Mouse (Mus musculus): ENCODE results near the gene Gm13283. TPM values are rescaled to one million over a fixed set of nuclear protein-coding genes. Genes with fewer than 3 reads are reported as not detected.
"Not testable (repeated sequence)": the region's sequence is repeated elsewhere in the genome, so short reads cannot be mapped to it uniquely, and the experiment has no call there.

Gene Gm13283
- polyA plus RNA-seq, 1 experiment from 2014 or later = not detected

DNA sequence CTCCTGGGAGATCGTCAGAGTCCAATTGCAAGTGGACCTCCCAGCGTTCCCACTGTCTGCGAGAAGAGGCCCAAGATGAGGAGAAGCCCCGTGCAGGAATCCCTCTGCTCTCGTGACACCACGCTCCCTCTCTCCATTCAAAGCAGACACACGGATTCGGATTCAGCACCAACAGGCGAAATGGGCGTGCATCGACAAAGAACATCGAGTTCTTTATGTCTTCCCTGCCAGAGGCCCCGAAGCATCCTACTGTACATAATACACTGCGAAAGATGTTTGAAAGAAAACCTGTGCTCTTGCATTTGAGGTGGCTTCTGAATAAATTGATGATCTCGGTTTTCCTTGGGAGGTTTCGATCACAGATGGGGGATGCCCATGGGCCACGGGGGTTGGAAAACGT is 20.4 kb downstream of the Gm13283 start:
- not testable (repeated sequence) for H3K36me3 ChIP-seq (ENCODE audit: control insufficient read depth, insufficient read depth, low read length); H3K27me3 ChIP-seq (ENCODE audit: control insufficient read depth, insufficient read depth, low read length); H3K27ac ChIP-seq (replicated peaks; ENCODE audit: low read depth, low read length); H3K4me3 ChIP-seq (replicated peaks; ENCODE audit: low read depth, low read length); H3K9me3 ChIP-seq (ENCODE audit: control insufficient read depth, low read length); ATAC-seq (ENCODE audit: low FRiP score, low TSS enrichment); H3K9ac ChIP-seq (replicated peaks; ENCODE audit: low read length); H3K4me2 ChIP-seq (ENCODE audit: low read length); H3K4me1 ChIP-seq (ENCODE audit: control insufficient read depth, insufficient read depth, low read length); DNase-seq
- WGBS = 47% methylated on average over 16 of the region's 18 CpGs

DNA sequence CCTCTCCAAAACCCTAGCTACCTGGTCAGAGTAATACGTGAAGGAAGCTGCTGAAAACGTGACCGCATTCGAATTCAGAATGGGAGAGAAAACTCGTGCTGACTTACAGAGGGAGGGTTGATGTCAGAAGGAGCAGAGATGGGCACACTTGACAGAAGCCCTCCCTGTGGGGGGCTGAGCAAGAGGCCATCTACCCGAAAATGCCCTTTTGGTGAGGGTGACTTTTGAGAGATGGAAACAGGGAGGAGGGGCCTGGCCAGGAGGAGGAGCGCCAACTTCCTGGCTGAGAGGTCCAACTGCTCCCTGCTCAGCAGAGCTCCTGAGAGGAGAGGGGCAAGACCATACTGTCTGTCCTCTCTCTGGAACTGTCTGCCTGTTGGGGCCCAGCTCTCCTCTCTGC is 21.9 kb downstream of the Gm13283 start, which contains the start of gene Ifnz:
Ifnz (plus strand) TSS at position 301 of the 400 bp plus-strand sequence.
- ATAC-seq (ENCODE audit: low FRiP score, low TSS enrichment); H3K36me3 ChIP-seq (ENCODE audit: control insufficient read depth, insufficient read depth, low read length); H3K9me3 ChIP-seq (ENCODE audit: control insufficient read depth, low read length); H3K9ac ChIP-seq (replicated peaks; ENCODE audit: low read length); H3K4me1 ChIP-seq (ENCODE audit: control insufficient read depth, insufficient read depth, low read length); H3K27ac ChIP-seq (replicated peaks; ENCODE audit: low read depth, low read length); H3K27me3 ChIP-seq (ENCODE audit: control insufficient read depth, insufficient read depth, low read length); H3K4me3 ChIP-seq (replicated peaks; ENCODE audit: low read depth, low read length); DNase-seq: not testable (repeated sequence)
- H3K4me2 ChIP-seq (ENCODE audit: low read length) = 0 out of 2 replicates have a peak within 1 kb of the TSS, but pooled peaks have one; percentile 27
- 25% methylated on average over 4 of the region's 7 CpGs for WGBS

DNA sequence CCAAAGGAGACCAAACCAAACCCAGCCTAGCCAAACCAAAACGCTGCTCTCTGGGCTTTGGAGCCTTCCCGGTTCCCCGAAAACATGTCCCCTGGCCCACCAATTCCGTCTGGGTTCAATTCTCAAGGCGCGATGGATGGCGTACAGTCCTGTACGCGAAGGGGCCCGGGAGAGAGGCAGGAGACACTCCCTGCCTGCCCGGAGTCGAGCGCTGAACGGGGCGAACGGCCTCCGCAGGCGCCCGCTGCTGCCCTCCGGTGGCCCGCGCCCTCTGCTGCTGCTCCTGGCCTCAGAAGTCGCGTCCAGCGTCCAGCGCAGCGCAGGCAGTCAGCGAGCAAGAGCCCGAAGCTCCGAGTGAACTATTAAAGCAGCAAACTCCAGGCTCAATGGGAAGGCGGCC is 22.4 kb downstream of the Gm13283 start:
- not testable (repeated sequence) for H3K4me3 ChIP-seq (replicated peaks; ENCODE audit: low read depth, low read length); H3K27ac ChIP-seq (replicated peaks; ENCODE audit: low read depth, low read length); H3K27me3 ChIP-seq (ENCODE audit: control insufficient read depth, insufficient read depth, low read length); ATAC-seq (ENCODE audit: low FRiP score, low TSS enrichment); H3K9me3 ChIP-seq (ENCODE audit: control insufficient read depth, low read length); H3K4me1 ChIP-seq (ENCODE audit: control insufficient read depth, insufficient read depth, low read length); H3K9ac ChIP-seq (replicated peaks; ENCODE audit: low read length); H3K36me3 ChIP-seq (ENCODE audit: control insufficient read depth, insufficient read depth, low read length); DNase-seq
- 0 out of 2 replicates have a peak overlapping the region, but pooled peaks have one; percentile 27 for H3K4me2 ChIP-seq (ENCODE audit: low read length)
- WGBS = 0% methylated on average over 15 of the region's 31 CpGs

DNA sequence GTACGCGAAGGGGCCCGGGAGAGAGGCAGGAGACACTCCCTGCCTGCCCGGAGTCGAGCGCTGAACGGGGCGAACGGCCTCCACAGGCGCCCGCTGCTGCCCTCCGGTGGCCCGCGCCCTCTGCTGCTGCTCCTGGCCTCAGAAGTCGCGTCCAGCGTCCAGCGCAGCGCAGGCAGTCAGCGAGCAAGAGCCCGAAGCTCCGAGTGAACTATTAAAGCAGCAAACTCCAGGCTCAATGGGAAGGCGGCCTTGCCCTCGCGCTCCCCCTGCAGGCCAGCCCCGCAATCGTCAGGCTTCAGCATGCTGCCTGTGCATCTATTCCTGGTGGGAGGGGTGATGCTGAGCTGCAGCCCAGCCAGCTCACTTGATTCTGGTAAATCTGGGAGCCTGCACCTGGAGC is 25.5 kb downstream of the Gm13283 start, which contains the start of gene Gm13276:
Gm13276 (plus strand) TSS at position 301 of the 400 bp plus-strand sequence.
- H3K9me3 ChIP-seq (ENCODE audit: control insufficient read depth, low read length); DNase-seq; H3K27ac ChIP-seq (replicated peaks; ENCODE audit: low read depth, low read length); H3K4me3 ChIP-seq (replicated peaks; ENCODE audit: low read depth, low read length); ATAC-seq (ENCODE audit: low FRiP score, low TSS enrichment); H3K4me1 ChIP-seq (ENCODE audit: control insufficient read depth, insufficient read depth, low read length); H3K9ac ChIP-seq (replicated peaks; ENCODE audit: low read length); H3K36me3 ChIP-seq (ENCODE audit: control insufficient read depth, insufficient read depth, low read length); H3K27me3 ChIP-seq (ENCODE audit: control insufficient read depth, insufficient read depth, low read length); H3K4me2 ChIP-seq (ENCODE audit: low read length): not testable (repeated sequence)
- WGBS = no CpG with 5 or more reads among the region's 27 CpGs

DNA sequence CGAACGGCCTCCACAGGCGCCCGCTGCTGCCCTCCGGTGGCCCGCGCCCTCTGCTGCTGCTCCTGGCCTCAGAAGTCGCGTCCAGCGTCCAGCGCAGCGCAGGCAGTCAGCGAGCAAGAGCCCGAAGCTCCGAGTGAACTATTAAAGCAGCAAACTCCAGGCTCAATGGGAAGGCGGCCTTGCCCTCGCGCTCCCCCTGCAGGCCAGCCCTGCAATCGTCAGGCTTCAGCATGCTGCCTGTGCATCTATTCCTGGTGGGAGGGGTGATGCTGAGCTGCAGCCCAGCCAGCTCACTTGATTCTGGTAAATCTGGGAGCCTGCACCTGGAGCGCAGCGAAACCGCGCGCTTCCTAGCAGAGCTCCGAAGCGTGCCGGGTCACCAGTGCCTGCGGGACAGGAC is 28.5 kb downstream of the Gm13283 start, which contains the start of gene Gm13277:
Gm13277 (plus strand) TSS at position 231 of the 400 bp plus-strand sequence.
- not testable (repeated sequence) for H3K4me2 ChIP-seq (ENCODE audit: low read length); H3K4me3 ChIP-seq (replicated peaks; ENCODE audit: low read depth, low read length); H3K4me1 ChIP-seq (ENCODE audit: control insufficient read depth, insufficient read depth, low read length); H3K36me3 ChIP-seq (ENCODE audit: control insufficient read depth, insufficient read depth, low read length); H3K9ac ChIP-seq (replicated peaks; ENCODE audit: low read length); H3K27ac ChIP-seq (replicated peaks; ENCODE audit: low read depth, low read length); H3K27me3 ChIP-seq (ENCODE audit: control insufficient read depth, insufficient read depth, low read length); H3K9me3 ChIP-seq (ENCODE audit: control insufficient read depth, low read length); DNase-seq; ATAC-seq (ENCODE audit: low FRiP score, low TSS enrichment)
- WGBS = 0% methylated on average over 4 of the region's 28 CpGs

DNA sequence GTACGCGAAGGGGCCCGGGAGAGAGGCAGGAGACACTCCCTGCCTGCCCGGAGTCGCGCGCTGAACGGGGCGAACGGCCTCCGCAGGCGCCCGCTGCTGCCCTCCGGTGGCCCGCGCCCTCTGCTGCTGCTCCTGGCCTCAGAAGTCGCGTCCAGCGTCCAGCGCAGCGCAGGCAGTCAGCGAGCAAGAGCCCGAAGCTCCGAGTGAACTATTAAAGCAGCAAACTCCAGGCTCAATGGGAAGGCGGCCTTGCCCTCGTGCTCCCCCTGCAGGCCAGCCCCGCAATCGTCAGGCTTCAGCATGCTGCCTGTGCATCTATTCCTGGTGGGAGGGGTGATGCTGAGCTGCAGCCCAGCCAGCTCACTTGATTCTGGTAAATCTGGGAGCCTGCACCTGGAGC is 31.3 kb downstream of the Gm13283 start, which contains the start of gene Gm13278:
Gm13278 (plus strand) TSS at position 301 of the 400 bp plus-strand sequence.
- not testable (repeated sequence) for H3K36me3 ChIP-seq (ENCODE audit: control insufficient read depth, insufficient read depth, low read length); H3K27ac ChIP-seq (replicated peaks; ENCODE audit: low read depth, low read length); H3K4me3 ChIP-seq (replicated peaks; ENCODE audit: low read depth, low read length); H3K9me3 ChIP-seq (ENCODE audit: control insufficient read depth, low read length); DNase-seq; ATAC-seq (ENCODE audit: low FRiP score, low TSS enrichment); H3K9ac ChIP-seq (replicated peaks; ENCODE audit: low read length); H3K27me3 ChIP-seq (ENCODE audit: control insufficient read depth, insufficient read depth, low read length); H3K4me2 ChIP-seq (ENCODE audit: low read length); H3K4me1 ChIP-seq (ENCODE audit: control insufficient read depth, insufficient read depth, low read length)
- WGBS = no CpG with 5 or more reads among the region's 28 CpGs

DNA sequence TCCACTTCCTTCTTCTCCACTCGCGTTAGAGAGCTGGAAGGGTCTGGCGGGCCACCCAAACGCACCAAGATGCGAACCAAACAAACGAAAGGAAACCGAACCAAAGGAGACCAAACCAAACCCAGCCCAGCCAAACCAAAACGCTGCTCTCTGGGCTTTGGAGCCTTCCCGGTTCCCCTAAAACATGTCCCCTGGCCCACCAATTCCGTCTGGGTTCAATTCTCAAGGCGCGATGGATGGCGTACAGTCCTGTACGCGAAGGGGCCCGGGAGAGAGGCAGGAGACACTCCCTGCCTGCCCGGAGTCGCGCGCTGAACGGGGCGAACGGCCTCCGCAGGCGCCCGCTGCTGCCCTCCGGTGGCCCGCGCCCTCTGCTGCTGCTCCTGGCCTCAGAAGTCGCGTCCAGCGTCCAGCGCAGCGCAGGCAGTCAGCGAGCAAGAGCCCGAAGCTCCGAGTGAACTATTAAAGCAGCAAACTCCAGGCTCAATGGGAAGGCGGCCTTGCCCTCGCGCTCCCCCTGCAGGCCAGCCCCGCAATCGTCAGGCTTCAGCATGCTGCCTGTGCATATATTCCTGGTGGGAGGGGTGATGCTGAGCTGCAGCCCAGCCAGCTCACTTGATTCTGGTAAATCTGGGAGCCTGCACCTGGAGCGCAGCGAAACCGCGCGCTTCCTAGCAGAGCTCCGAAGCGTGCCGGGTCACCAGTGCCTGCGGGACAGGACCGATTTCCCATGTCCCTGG is 34.2 kb downstream of the Gm13283 start, which contains the start of gene Gm13275:
Gm13275 (plus strand) TSS at position 552 of the 740 bp plus-strand sequence.
- H3K36me3 ChIP-seq (ENCODE audit: control insufficient read depth, insufficient read depth, low read length); H3K4me3 ChIP-seq (replicated peaks; ENCODE audit: low read depth, low read length); H3K9ac ChIP-seq (replicated peaks; ENCODE audit: low read length); H3K27ac ChIP-seq (replicated peaks; ENCODE audit: low read depth, low read length); DNase-seq; H3K27me3 ChIP-seq (ENCODE audit: control insufficient read depth, insufficient read depth, low read length); H3K9me3 ChIP-seq (ENCODE audit: control insufficient read depth, low read length); ATAC-seq (ENCODE audit: low FRiP score, low TSS enrichment); H3K4me2 ChIP-seq (ENCODE audit: low read length); H3K4me1 ChIP-seq (ENCODE audit: control insufficient read depth, insufficient read depth, low read length): not testable (repeated sequence)
- WGBS = 0% methylated on average over 10 of the region's 52 CpGs

DNA sequence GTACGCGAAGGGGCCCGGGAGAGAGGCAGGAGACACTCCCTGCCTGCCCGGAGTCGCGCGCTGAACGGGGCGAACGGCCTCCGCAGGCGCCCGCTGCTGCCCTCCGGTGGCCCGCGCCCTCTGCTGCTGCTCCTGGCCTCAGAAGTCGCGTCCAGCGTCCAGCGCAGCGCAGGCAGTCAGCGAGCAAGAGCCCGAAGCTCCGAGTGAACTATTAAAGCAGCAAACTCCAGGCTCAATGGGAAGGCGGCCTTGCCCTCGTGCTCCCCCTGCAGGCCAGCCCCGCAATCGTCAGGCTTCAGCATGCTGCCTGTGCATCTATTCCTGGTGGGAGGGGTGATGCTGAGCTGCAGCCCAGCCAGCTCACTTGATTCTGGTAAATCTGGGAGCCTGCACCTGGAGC is 37.2 kb downstream of the Gm13283 start, which contains the start of gene Gm13279:
Gm13279 (plus strand) TSS at position 301 of the 400 bp plus-strand sequence.
- H3K27me3 ChIP-seq (ENCODE audit: control insufficient read depth, insufficient read depth, low read length); H3K4me1 ChIP-seq (ENCODE audit: control insufficient read depth, insufficient read depth, low read length); H3K9me3 ChIP-seq (ENCODE audit: control insufficient read depth, low read length); H3K4me3 ChIP-seq (replicated peaks; ENCODE audit: low read depth, low read length); DNase-seq; H3K36me3 ChIP-seq (ENCODE audit: control insufficient read depth, insufficient read depth, low read length); H3K4me2 ChIP-seq (ENCODE audit: low read length); H3K9ac ChIP-seq (replicated peaks; ENCODE audit: low read length); ATAC-seq (ENCODE audit: low FRiP score, low TSS enrichment); H3K27ac ChIP-seq (replicated peaks; ENCODE audit: low read depth, low read length): not testable (repeated sequence)
- no CpG with 5 or more reads among the region's 28 CpGs for WGBS

DNA sequence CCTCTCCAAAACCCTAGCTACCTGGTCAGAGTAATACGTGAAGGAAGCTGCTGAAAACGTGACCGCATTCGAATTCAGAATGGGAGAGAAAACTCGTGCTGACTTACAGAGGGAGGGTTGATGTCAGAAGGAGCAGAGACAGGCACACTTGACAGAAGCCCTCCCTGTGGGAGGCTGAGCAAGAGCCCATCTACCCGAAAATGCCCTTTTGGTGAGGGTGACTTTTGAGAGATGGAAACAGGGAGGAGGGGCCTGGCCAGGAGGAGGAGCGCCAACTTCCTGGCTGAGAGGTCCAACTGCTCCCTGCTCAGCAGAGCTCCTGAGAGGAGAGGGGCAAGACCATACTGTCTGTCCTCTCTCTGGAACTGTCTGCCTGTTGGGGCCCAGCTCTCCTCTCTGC is 39.4 kb downstream of the Gm13283 start, which contains the start of gene Gm13285:
Gm13285 (plus strand) TSS at position 301 of the 400 bp plus-strand sequence.
- not testable (repeated sequence) for H3K9ac ChIP-seq (replicated peaks; ENCODE audit: low read length); ATAC-seq (ENCODE audit: low FRiP score, low TSS enrichment); H3K9me3 ChIP-seq (ENCODE audit: control insufficient read depth, low read length); DNase-seq; H3K4me3 ChIP-seq (replicated peaks; ENCODE audit: low read depth, low read length); H3K36me3 ChIP-seq (ENCODE audit: control insufficient read depth, insufficient read depth, low read length); H3K4me2 ChIP-seq (ENCODE audit: low read length); H3K4me1 ChIP-seq (ENCODE audit: control insufficient read depth, insufficient read depth, low read length); H3K27ac ChIP-seq (replicated peaks; ENCODE audit: low read depth, low read length); H3K27me3 ChIP-seq (ENCODE audit: control insufficient read depth, insufficient read depth, low read length)
- WGBS = 14% methylated on average over 3 of the region's 7 CpGs
